Mouse (Mus musculus) large intestine, adult 2 months (tissue): ENCODE measurements at regions not wholly inside any gene's neighbourhood (a gene's known extent, or its start where the extent isn't known, plus 50 kb on each side); places are given as distances from the start of the nearest gene placed in this dataset.
A peak's percentile ranks its signal among the peaks of the same experiment; 100 is the strongest.

Experiments
- DNase-seq: peaks from one replicate; pipeline ENCODE4 v3.0.0-alpha.2; 2012; ENCODE audit warnings: low read depth, low spot score
- WGBS: fragments of 180-500 bp; shearing (Covaris S2); methylation state at CpG from one replicate; pipeline ENCODE4 v1.1.7; 2018; 5-methylcytosine and 5-hydroxymethylcytosine counted together

GRCm38 (mm10) chr19:60148313-60148965 lies 78.1 kb downstream of the Fam204a start:
- DNase-seq, result no peak
- 53% methylated on average over 8 of the region's 8 CpGs for WGBS

GRCm38 (mm10) chr19:60146451-60147190 lies 79.9 kb downstream of the Fam204a start:
- no peak for DNase-seq
- WGBS, result 42% methylated on average over 10 of the region's 10 CpGs

GRCm38 (mm10) chr19:60145242-60145641 lies 81.3 kb downstream of the Fam204a start:
- DNase-seq, result no peak
- 93% methylated on average over 5 of the region's 5 CpGs for WGBS

- 4% methylated on average over 20 of the region's 20 CpGs for WGBS
- DNase-seq, result peak; percentile 57
These were observed 82.0 kb downstream of the Fam204a start for GRCm38 (mm10) chr19:60144336-60144989.

GRCm38 (mm10) chr19:60138881-60139280 lies 87.6 kb downstream of the Fam204a start:
- no peak for DNase-seq
- WGBS, result 43% methylated on average over 2 of the region's 2 CpGs

GRCm38 (mm10) chr19:60136491-60136890 lies 90.0 kb downstream of the Fam204a start:
- no peak for DNase-seq
- WGBS, result 73% methylated on average over 1 of the region's 1 CpGs

- 60% methylated on average over 4 of the region's 4 CpGs for WGBS
- no peak for DNase-seq
These were observed 91.8 kb downstream of the Fam204a start for GRCm38 (mm10) chr19:60134447-60135328.

- no peak for DNase-seq
- WGBS, result 69% methylated on average over 2 of the region's 2 CpGs
These were observed 96.9 kb downstream of the Fam204a start for GRCm38 (mm10) chr19:60129635-60130034.

GRCm38 (mm10) chr19:60124638-60125037 lies 101.9 kb downstream of the Fam204a start:
- 89% methylated on average over 2 of the region's 2 CpGs for WGBS
- DNase-seq, result no peak

- no peak for DNase-seq
- 83% methylated on average over 5 of the region's 5 CpGs for WGBS
These were observed 105.6 kb downstream of the Fam204a start for GRCm38 (mm10) chr19:60120917-60121316.

GRCm38 (mm10) chr19:60119051-60119450 lies 107.5 kb downstream of the Fam204a start:
- WGBS, result 30% methylated on average over 1 of the region's 1 CpGs
- no peak for DNase-seq

GRCm38 (mm10) chr19:60113666-60114388 lies 112.7 kb downstream of the Fam204a start:
- no peak for DNase-seq
- 63% methylated on average over 7 of the region's 7 CpGs for WGBS

GRCm38 (mm10) chr19:60110278-60110677 lies 116.2 kb downstream of the Fam204a start:
- no peak for DNase-seq
- 75% methylated on average over 6 of the region's 6 CpGs for WGBS

GRCm38 (mm10) chr19:60109488-60109887 lies 117.0 kb downstream of the Fam204a start:
- WGBS, result 84% methylated on average over 8 of the region's 8 CpGs
- no peak for DNase-seq

GRCm38 (mm10) chr19:60097915-60098314 lies 128.6 kb downstream of the Fam204a start:
- DNase-seq, result no peak

GRCm38 (mm10) chr19:60074986-60075385 lies 131.5 kb upstream of the Rab11fip2 start:
- WGBS, result 61% methylated on average over 3 of the region's 3 CpGs
- DNase-seq, result no peak

More at GRCm38 (mm10) chr19:60097915-60098314, 128.6 kb downstream of the Fam204a start:
- WGBS, result 70% methylated on average over 3 of the region's 3 CpGs

GRCm38 (mm10) chr19:60073328-60073727 lies 129.9 kb upstream of the Rab11fip2 start:
- WGBS, result 28% methylated on average over 1 of the region's 1 CpGs
- no peak for DNase-seq

- WGBS, result 81% methylated on average over 3 of the region's 3 CpGs
These were observed 122.7 kb upstream of the Rab11fip2 start for GRCm38 (mm10) chr19:60066183-60066582.

More at GRCm38 (mm10) chr19:60066183-60066582, 122.7 kb upstream of the Rab11fip2 start:
- no peak for DNase-seq
